Mouse (Mus musculus): ENCODE data around the gene Cdc25b. TPM values are rescaled to one million over a fixed set of nuclear protein-coding genes. Genes with fewer than 3 reads are reported as not detected.

The Cdc25b gene
- polyA plus RNA-seq, 1 experiment from 2014 or later, result 33.6 TPM

GRCm38 (mm10) chr2:131170936-131171335 is 15.8 kb upstream of the Cdc25b start:
- WGBS, result 21% methylated on average over 9 of the region's 9 CpGs
- no peaks in the 10 kb centered on the region for H3K9me3 ChIP-seq (ENCODE audit: control insufficient read depth, low read length)
- peaks cover 11% of the 10 kb centered on the region for H3K4me1 ChIP-seq (replicated peaks; ENCODE audit: control insufficient read depth, insufficient read depth, low read length)
- no peak for ATAC-seq
- H3K4me2 ChIP-seq (ENCODE audit: low read length), result no peak overlapping the region
- H3K9ac ChIP-seq (replicated peaks; ENCODE audit: low read depth, low read length), result no peak overlapping the region
- H3K27me3 ChIP-seq (replicated peaks; ENCODE audit: control insufficient read depth, insufficient read depth, low read length), result peaks cover 14% of the 10 kb centered on the region
- 0 out of 2 replicates have a peak, but pooled peaks cover 2% of the 10 kb centered on the region for H3K36me3 ChIP-seq (ENCODE audit: control insufficient read depth, insufficient read depth)
- H3K4me3 ChIP-seq (replicated peaks; ENCODE audit: low read length), result no peak overlapping the region
- H3K27ac ChIP-seq (ENCODE audit: low read length), result no peak overlapping the region

GRCm38 (mm10) chr2:131171401-131172104 is 15.2 kb upstream of the Cdc25b start:
- 16% methylated on average over 43 of the region's 43 CpGs for WGBS
- Histone ChIP-seq H3K27ac (ENCODE audit: low read length) (no peak overlapping the region), H3K4me2 (ENCODE audit: low read length) (0 out of 2 replicates have a peak overlapping the region, but pooled peaks have one; percentile 8), H3K27me3 (replicated peaks; ENCODE audit: control insufficient read depth, insufficient read depth, low read length) (peaks cover 14% of the 10 kb centered on the region), H3K36me3 (ENCODE audit: control insufficient read depth, insufficient read depth) (0 out of 2 replicates have a peak, but pooled peaks cover 2% of the 10 kb centered on the region), H3K9ac (replicated peaks; ENCODE audit: low read depth, low read length) (0 out of 2 replicates have a peak overlapping the region, but pooled peaks have one; percentile 15), H3K9me3 (ENCODE audit: control insufficient read depth, low read length) (no peaks in the 10 kb centered on the region), H3K4me1 (replicated peaks; ENCODE audit: control insufficient read depth, insufficient read depth, low read length) (peaks cover 16% of the 10 kb centered on the region), H3K4me3 (replicated peaks; ENCODE audit: low read length) (no peak overlapping the region)
- ATAC-seq, result no peak

GRCm38 (mm10) chr2:131172322-131172721 is 14.4 kb upstream of the Cdc25b start:
- no peak overlapping the region for H3K27ac ChIP-seq (ENCODE audit: low read length)
- 52% methylated on average over 9 of the region's 9 CpGs for WGBS
- H3K4me2 ChIP-seq (ENCODE audit: low read length), result no peak overlapping the region
- 0 out of 2 replicates have a peak, but pooled peaks cover 2% of the 10 kb centered on the region for H3K36me3 ChIP-seq (ENCODE audit: control insufficient read depth, insufficient read depth)
- H3K4me1 ChIP-seq (replicated peaks; ENCODE audit: control insufficient read depth, insufficient read depth, low read length), result peaks cover 24% of the 10 kb centered on the region
- no peak overlapping the region for H3K4me3 ChIP-seq (replicated peaks; ENCODE audit: low read length)
- peaks cover 14% of the 10 kb centered on the region for H3K27me3 ChIP-seq (replicated peaks; ENCODE audit: control insufficient read depth, insufficient read depth, low read length)
- ATAC-seq, result no peak
- no peaks in the 10 kb centered on the region for H3K9me3 ChIP-seq (ENCODE audit: control insufficient read depth, low read length)
- H3K9ac ChIP-seq (replicated peaks; ENCODE audit: low read depth, low read length), result no peak overlapping the region

GRCm38 (mm10) chr2:131174700-131175099 is 12.0 kb upstream of the Cdc25b start:
- Histone ChIP-seq H3K9ac (replicated peaks; ENCODE audit: low read depth, low read length) (peak overlapping the region; percentile 38; the same call in 1 of the 2 replicates), H3K27me3 (replicated peaks; ENCODE audit: control insufficient read depth, insufficient read depth, low read length) (peaks cover 14% of the 10 kb centered on the region), H3K4me2 (ENCODE audit: low read length) (peak overlapping the region; percentile 87), H3K4me1 (replicated peaks; ENCODE audit: control insufficient read depth, insufficient read depth, low read length) (peaks cover 38% of the 10 kb centered on the region), H3K9me3 (ENCODE audit: control insufficient read depth, low read length) (no peaks in the 10 kb centered on the region), H3K36me3 (ENCODE audit: control insufficient read depth, insufficient read depth) (0 out of 2 replicates have a peak, but pooled peaks cover 2% of the 10 kb centered on the region), H3K27ac (ENCODE audit: low read length) (no peak overlapping the region), H3K4me3 (replicated peaks; ENCODE audit: low read length) (peak overlapping the region; percentile 45)
- ATAC-seq, result peak; percentile 79
- 5% methylated on average over 11 of the region's 11 CpGs for WGBS

GRCm38 (mm10) chr2:131175286-131175944 is 11.3 kb upstream of the Cdc25b start:
- Histone ChIP-seq H3K4me2 (ENCODE audit: low read length) (no peak overlapping the region), H3K27me3 (replicated peaks; ENCODE audit: control insufficient read depth, insufficient read depth, low read length) (peaks cover 14% of the 10 kb centered on the region), H3K9me3 (ENCODE audit: control insufficient read depth, low read length) (no peaks in the 10 kb centered on the region), H3K4me1 (replicated peaks; ENCODE audit: control insufficient read depth, insufficient read depth, low read length) (peaks cover 38% of the 10 kb centered on the region), H3K36me3 (ENCODE audit: control insufficient read depth, insufficient read depth) (0 out of 2 replicates have a peak, but pooled peaks cover 2% of the 10 kb centered on the region), H3K4me3 (replicated peaks; ENCODE audit: low read length) (no peak overlapping the region), H3K27ac (ENCODE audit: low read length) (no peak overlapping the region), H3K9ac (replicated peaks; ENCODE audit: low read depth, low read length) (no peak overlapping the region)
- 66% methylated on average over 3 of the region's 3 CpGs for WGBS
- no peak for ATAC-seq

- no peak overlapping the region for H3K4me2 ChIP-seq (ENCODE audit: low read length)
- H3K4me1 ChIP-seq (replicated peaks; ENCODE audit: control insufficient read depth, insufficient read depth, low read length), result peaks cover 38% of the 10 kb centered on the region
These were observed 10.8 kb upstream of the Cdc25b start for GRCm38 (mm10) chr2:131175945-131176309.

GRCm38 (mm10) chr2:131176491-131176890 is 10.3 kb upstream of the Cdc25b start:
- peaks cover 10% of the 10 kb centered on the region for H3K27me3 ChIP-seq (replicated peaks; ENCODE audit: control insufficient read depth, insufficient read depth, low read length)
- ATAC-seq, result no peak
- H3K9me3 ChIP-seq (ENCODE audit: control insufficient read depth, low read length), result no peaks in the 10 kb centered on the region
- H3K27ac ChIP-seq (ENCODE audit: low read length), result no peak overlapping the region
- no peak overlapping the region for H3K4me2 ChIP-seq (ENCODE audit: low read length)
- H3K4me1 ChIP-seq (replicated peaks; ENCODE audit: control insufficient read depth, insufficient read depth, low read length), result peaks cover 38% of the 10 kb centered on the region
- H3K36me3 ChIP-seq (ENCODE audit: control insufficient read depth, insufficient read depth), result 0 out of 2 replicates have a peak, but pooled peaks cover 2% of the 10 kb centered on the region
- 67% methylated on average over 5 of the region's 5 CpGs for WGBS
- H3K9ac ChIP-seq (replicated peaks; ENCODE audit: low read depth, low read length), result no peak overlapping the region
- no peak overlapping the region for H3K4me3 ChIP-seq (replicated peaks; ENCODE audit: low read length)

More at GRCm38 (mm10) chr2:131175945-131176309, 10.8 kb upstream of the Cdc25b start:
- H3K9me3 ChIP-seq (ENCODE audit: control insufficient read depth, low read length), result no peaks in the 10 kb centered on the region
- no peak overlapping the region for H3K27ac ChIP-seq (ENCODE audit: low read length)
- peaks cover 11% of the 10 kb centered on the region for H3K27me3 ChIP-seq (replicated peaks; ENCODE audit: control insufficient read depth, insufficient read depth, low read length)
- no peak overlapping the region for H3K4me3 ChIP-seq (replicated peaks; ENCODE audit: low read length)
- 87% methylated on average over 1 of the region's 1 CpGs for WGBS
- no peak for ATAC-seq
- H3K36me3 ChIP-seq (ENCODE audit: control insufficient read depth, insufficient read depth), result 0 out of 2 replicates have a peak, but pooled peaks cover 2% of the 10 kb centered on the region
- H3K9ac ChIP-seq (replicated peaks; ENCODE audit: low read depth, low read length), result no peak overlapping the region

GRCm38 (mm10) chr2:131177932-131178331 is 8.8 kb upstream of the Cdc25b start:
- Histone ChIP-seq H3K4me2 (ENCODE audit: low read length) (peak overlapping the region; percentile 97), H3K27me3 (replicated peaks; ENCODE audit: control insufficient read depth, insufficient read depth, low read length) (no peaks in the 10 kb centered on the region), H3K4me3 (replicated peaks; ENCODE audit: low read length) (peak overlapping the region; percentile 81), H3K4me1 (replicated peaks; ENCODE audit: control insufficient read depth, insufficient read depth, low read length) (peaks cover 38% of the 10 kb centered on the region), H3K27ac (ENCODE audit: low read length) (no peak overlapping the region), H3K9me3 (ENCODE audit: control insufficient read depth, low read length) (no peaks in the 10 kb centered on the region), H3K9ac (replicated peaks; ENCODE audit: low read depth, low read length) (no peak overlapping the region; the same call in 1 of the 2 replicates), H3K36me3 (ENCODE audit: control insufficient read depth, insufficient read depth) (no peaks in the 10 kb centered on the region)
- WGBS, result 85% methylated on average over 9 of the region's 9 CpGs
- ATAC-seq, result no peak

- Histone ChIP-seq H3K27ac (ENCODE audit: low read length) (peak overlapping the region; percentile 94; the same call in 1 of the 2 replicates), H3K36me3 (ENCODE audit: control insufficient read depth, insufficient read depth) (no peaks in the 10 kb centered on the region), H3K4me1 (replicated peaks; ENCODE audit: control insufficient read depth, insufficient read depth, low read length) (peaks cover 38% of the 10 kb centered on the region), H3K4me2 (ENCODE audit: low read length) (peak overlapping the region; percentile 97), H3K27me3 (replicated peaks; ENCODE audit: control insufficient read depth, insufficient read depth, low read length) (no peaks in the 10 kb centered on the region), H3K4me3 (replicated peaks; ENCODE audit: low read length) (peak overlapping the region; percentile 81), H3K9me3 (ENCODE audit: control insufficient read depth, low read length) (no peaks in the 10 kb centered on the region), H3K9ac (replicated peaks; ENCODE audit: low read depth, low read length) (peak overlapping the region; percentile 96)
- ATAC-seq, result no peak
- WGBS, result 15% methylated on average over 26 of the region's 26 CpGs
These were observed 7.9 kb upstream of the Cdc25b start for GRCm38 (mm10) chr2:131178828-131179245.

Measured in forebrain, embryonic 16.5 days (tissue).